Mouse (Mus musculus) left cerebral cortex, postnatal 4 days (tissue): ENCODE measurements at regions not wholly inside any gene's neighbourhood (a gene's known extent, or its start where the extent isn't known, plus 50 kb on each side); places are given as distances from the start of the nearest gene placed in this dataset.

ENCODE experiments used
- DNase-seq: peaks from one replicate; pipeline ENCODE4 v3.0.0-alpha.2; 2022
- intact Hi-C: fragments of 180-260 bp; cut with DNase I; formaldehyde crosslinking; loops from one replicate; pipeline ENCODE4 v1.15.1; 2025

GRCm38 (mm10) chr13:97434167-97434566 is 193.3 kb downstream of the Enc1 start:
- DNase-seq: no peak
- intact Hi-C loops: loop anchor here (10.0 kb wide), 1 partner anchor 189 kb away; the partner anchor contains the start of gene Enc1

GRCm38 (mm10) chr13:97432627-97433026 is 191.7 kb downstream of the Enc1 start:
- intact Hi-C loops: loop anchor here (10.0 kb wide), 1 partner anchor 188 kb away; the partner anchor contains the start of gene Enc1
- DNase-seq: no peak

GRCm38 (mm10) chr13:97430885-97431284 is 190.0 kb downstream of the Enc1 start:
- no peak for DNase-seq
- intact Hi-C loops: loop anchor here (10.0 kb wide), 1 partner anchor 186 kb away; the partner anchor contains the start of gene Enc1

GRCm38 (mm10) chr13:97428163-97428562 is 187.3 kb downstream of the Enc1 start:
- intact Hi-C loops: no loop called here
- no peak for DNase-seq

GRCm38 (mm10) chr13:97427537-97427936 is 186.6 kb downstream of the Enc1 start:
- no peak for DNase-seq
- intact Hi-C loops: no loop called here

- intact Hi-C loops: no loop called here
- no peak for DNase-seq
Observed at GRCm38 (mm10) chr13:97425731-97426130, 184.8 kb downstream of the Enc1 start.

- no peak for DNase-seq
- intact Hi-C loops: no loop called here
Observed at GRCm38 (mm10) chr13:97423911-97424310, 183.0 kb downstream of the Enc1 start.

GRCm38 (mm10) chr13:97423298-97423817 is 182.5 kb downstream of the Enc1 start:
- intact Hi-C loops: no loop called here

GRCm38 (mm10) chr13:97422897-97423296 is 182.0 kb downstream of the Enc1 start:
- no peak for DNase-seq
- intact Hi-C loops: no loop called here

More at GRCm38 (mm10) chr13:97423298-97423817, 182.5 kb downstream of the Enc1 start:
- DNase-seq: no peak

- DNase-seq: no peak
- intact Hi-C loops: no loop called here
Observed at GRCm38 (mm10) chr13:97421831-97422230, 180.9 kb downstream of the Enc1 start.

GRCm38 (mm10) chr13:97420773-97421172 is 179.9 kb downstream of the Enc1 start:
- intact Hi-C loops: no loop called here
- DNase-seq: no peak

- intact Hi-C loops: no loop called here
- DNase-seq: no peak
Observed at GRCm38 (mm10) chr13:97419100-97419499, 178.2 kb downstream of the Enc1 start.

GRCm38 (mm10) chr13:97418681-97419080 is 177.8 kb downstream of the Enc1 start:
- no peak for DNase-seq
- intact Hi-C loops: no loop called here

- intact Hi-C loops: no loop called here
- no peak for DNase-seq
Observed at GRCm38 (mm10) chr13:97418081-97418480, 177.2 kb downstream of the Enc1 start.

GRCm38 (mm10) chr13:97415927-97416709 is 175.2 kb downstream of the Enc1 start:
- no peak for DNase-seq

GRCm38 (mm10) chr13:97415381-97415780 is 174.5 kb downstream of the Enc1 start:
- DNase-seq: peak; percentile 82
- intact Hi-C loops: no loop called here

More at GRCm38 (mm10) chr13:97415927-97416709, 175.2 kb downstream of the Enc1 start:
- intact Hi-C loops: no loop called here

GRCm38 (mm10) chr13:97412151-97412550 is 171.2 kb downstream of the Enc1 start:
- peak; percentile 53 for DNase-seq
- intact Hi-C loops: no loop called here

GRCm38 (mm10) chr13:97410550-97411201 is 169.8 kb downstream of the Enc1 start:
- intact Hi-C loops: no loop called here
- DNase-seq: no peak

- DNase-seq: peak; percentile 53
- intact Hi-C loops: no loop called here
Observed at GRCm38 (mm10) chr13:97409891-97410525, 169.1 kb downstream of the Enc1 start.

- intact Hi-C loops: no loop called here
Observed at GRCm38 (mm10) chr13:97409291-97409780, 168.4 kb downstream of the Enc1 start.

More at GRCm38 (mm10) chr13:97409291-97409780, 168.4 kb downstream of the Enc1 start:
- peak; percentile 19 for DNase-seq
